Mouse (Mus musculus) ovary, postnatal 10 days (tissue): ENCODE data around the gene Kif16b.

Source experiments
- DNase-seq: peaks from one replicate; pipeline ENCODE4 v3.0.0; 2022; ENCODE audit warnings: low spot score

Kif16b gene

GRCm38 (mm10) chr2:142732370-142732769, 169.0 kb downstream of the Kif16b start:
- DNase-seq: no peak

DNA sequence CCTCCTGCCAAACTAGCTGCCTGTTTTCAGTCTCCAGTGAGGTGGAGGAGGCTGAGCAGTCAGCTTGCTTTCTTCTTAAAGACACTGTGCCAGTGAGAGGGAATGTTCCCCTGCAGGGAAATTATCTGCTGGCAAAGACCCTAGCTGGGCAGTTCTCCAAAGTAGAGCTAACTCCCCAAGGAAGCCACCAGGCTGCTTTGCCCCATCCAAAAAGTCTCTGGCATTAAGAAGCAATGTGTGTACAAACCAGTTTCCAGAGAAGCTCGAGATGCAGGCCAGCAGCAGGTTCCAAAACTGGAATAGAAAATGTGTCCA, 169.6 kb downstream of the Kif16b start:
- peak; percentile 46 for DNase-seq

DNA sequence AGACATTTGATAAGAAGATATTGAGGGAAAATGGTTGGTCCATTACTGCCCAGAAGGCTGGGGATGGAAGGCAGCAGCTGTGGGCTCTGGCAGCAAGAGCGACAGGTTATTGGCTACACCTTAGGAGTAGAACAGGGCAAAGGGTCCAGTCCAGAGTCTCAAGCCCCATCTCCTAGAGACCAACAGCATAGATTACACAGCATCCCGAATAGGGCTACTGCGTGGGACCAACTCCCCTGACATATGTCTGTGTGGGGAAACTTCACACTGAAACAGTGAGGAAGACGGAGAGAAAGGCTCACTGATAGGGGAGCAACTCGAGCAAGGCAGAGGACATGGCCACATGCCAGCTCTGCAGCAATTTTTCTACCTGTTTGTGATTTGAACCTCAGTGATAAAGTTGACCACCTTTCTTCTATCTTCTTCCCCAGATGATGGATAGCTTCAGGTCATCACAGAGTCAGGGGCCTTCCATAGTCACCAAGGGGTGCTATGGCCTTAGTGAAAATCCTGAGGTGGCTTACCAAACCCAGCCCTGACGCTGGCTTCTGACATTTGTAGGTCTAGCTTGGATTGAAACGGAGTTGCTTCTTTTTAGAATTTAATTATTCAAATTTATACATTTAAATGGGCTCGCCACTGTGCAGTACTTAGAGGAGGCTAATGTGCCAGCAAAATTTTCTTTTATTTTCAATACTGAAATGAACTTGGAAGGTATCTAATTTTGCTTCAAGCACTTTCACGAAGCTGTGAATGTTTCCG, 170.1 kb downstream of the Kif16b start:
- no peak for DNase-seq

GRCm38 (mm10) chr2:142724215-142725001, 176.9 kb downstream of the Kif16b start:
- no peak for DNase-seq

GRCm38 (mm10) chr2:142720174-142720573, 181.2 kb downstream of the Kif16b start:
- DNase-seq: no peak

GRCm38 (mm10) chr2:142718998-142719397, 182.3 kb downstream of the Kif16b start:
- DNase-seq: no peak

- no peak for DNase-seq
Measured at GRCm38 (mm10) chr2:142717591-142717990, 183.7 kb downstream of the Kif16b start.

GRCm38 (mm10) chr2:142715912-142716260, 185.4 kb downstream of the Kif16b start:
- DNase-seq: no peak

DNA sequence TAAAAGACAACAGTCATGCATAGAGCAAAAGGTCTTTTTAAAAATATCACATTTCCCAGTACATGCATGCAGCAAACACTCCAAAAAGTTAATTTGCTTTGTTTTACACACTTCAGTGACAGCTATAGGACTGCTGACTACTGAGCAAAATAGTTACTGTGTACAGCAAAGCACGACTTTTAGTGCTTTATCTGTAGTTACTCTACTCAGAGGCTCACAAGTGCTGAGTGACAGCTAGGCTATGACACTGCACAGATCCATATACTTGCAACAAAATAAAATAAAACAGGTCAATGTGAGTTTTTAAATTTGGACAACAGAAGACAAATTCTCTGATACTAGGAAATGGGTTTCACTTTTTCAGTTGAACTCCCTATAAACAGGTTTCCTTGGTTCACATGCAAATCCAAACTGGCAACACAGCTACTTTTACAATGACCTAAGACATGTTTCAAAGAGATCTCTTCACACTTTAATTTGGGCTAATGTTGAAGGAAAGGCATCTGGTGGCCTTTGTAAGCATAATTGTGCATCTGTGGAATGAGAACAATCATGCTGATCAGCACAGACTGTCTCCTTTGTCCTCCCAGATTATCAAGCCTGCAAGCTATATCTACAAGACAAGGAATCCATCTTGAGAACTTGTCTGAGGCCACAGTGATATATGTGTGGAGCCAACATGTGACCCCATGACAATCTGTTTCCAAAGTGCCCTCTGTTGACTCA, 186.0 kb downstream of the Kif16b start:
- no peak for DNase-seq

DNA sequence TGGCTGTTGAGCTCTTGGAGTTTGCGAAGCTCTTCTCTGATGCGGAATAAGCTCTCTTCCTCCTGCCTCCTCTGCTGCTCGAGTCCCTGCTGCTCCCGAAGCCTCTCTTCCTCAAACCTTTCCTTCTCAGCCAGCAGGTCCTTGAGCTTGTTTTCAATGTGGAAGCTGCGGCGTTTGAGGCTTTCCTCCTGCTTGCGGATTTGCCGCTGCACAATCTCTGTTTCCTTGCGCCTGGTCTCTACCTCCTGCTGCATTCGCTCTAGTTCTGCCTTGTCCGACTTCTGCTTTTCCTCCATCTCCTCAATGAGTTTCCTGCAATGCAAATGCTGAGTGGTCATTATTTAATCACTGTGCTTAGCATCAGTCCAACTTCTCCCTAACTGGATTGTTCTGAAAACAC, 188.6 kb downstream of the Kif16b start:
- DNase-seq: no peak

DNA sequence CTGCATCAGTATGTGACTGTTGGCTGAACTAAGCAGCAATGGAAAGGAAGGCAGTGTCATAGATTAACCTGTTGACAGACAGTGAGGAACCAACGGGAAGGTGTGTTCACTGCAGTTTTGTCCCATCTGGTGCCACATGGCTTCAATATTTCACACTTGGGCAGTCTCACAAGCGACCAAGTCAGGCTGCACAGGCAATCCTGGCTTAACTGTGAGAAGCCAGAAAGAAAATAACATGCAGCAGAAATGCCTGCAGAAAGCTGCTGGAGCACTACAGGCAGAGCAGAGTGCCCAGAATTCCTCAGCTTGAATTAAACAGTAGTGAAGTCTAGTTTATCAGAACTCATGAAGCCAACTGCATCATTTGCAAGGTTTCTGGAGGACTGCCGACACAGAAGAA, 192.0 kb downstream of the Kif16b start:
- no peak for DNase-seq

GRCm38 (mm10) chr2:142700689-142701088, 200.6 kb downstream of the Kif16b start:
- no peak for DNase-seq

- DNase-seq: no peak
Measured at GRCm38 (mm10) chr2:142698650-142699049, 202.7 kb downstream of the Kif16b start.

GRCm38 (mm10) chr2:142694936-142695331, 206.4 kb downstream of the Kif16b start:
- DNase-seq: no peak

- no peak for DNase-seq
Measured at GRCm38 (mm10) chr2:142694019-142694935, 207.1 kb downstream of the Kif16b start.

- DNase-seq: no peak
Measured at GRCm38 (mm10) chr2:142693461-142693860, 207.9 kb downstream of the Kif16b start.

DNA sequence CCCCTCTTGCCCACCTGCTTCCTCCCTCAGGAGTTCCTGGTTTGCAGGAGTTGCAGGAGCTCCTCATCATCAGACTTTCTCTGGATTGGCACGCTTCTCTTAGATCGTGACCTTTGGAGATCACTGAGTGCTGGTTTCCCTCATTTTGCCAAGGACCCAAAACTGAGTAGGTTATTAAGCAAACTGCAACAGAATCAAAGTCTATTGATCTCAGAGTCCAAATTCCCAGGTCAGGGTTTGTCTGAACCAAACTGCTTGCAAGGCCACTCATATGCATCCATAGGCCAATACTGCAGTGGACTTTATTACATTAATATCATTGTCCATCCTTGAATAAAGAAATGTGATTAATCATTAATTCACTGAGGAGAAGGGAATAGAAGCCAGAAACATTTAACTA, 211.8 kb downstream of the Kif16b start:
- DNase-seq: no peak

- no peak for DNase-seq
Measured at GRCm38 (mm10) chr2:142687936-142688514, 213.3 kb downstream of the Kif16b start.

DNA sequence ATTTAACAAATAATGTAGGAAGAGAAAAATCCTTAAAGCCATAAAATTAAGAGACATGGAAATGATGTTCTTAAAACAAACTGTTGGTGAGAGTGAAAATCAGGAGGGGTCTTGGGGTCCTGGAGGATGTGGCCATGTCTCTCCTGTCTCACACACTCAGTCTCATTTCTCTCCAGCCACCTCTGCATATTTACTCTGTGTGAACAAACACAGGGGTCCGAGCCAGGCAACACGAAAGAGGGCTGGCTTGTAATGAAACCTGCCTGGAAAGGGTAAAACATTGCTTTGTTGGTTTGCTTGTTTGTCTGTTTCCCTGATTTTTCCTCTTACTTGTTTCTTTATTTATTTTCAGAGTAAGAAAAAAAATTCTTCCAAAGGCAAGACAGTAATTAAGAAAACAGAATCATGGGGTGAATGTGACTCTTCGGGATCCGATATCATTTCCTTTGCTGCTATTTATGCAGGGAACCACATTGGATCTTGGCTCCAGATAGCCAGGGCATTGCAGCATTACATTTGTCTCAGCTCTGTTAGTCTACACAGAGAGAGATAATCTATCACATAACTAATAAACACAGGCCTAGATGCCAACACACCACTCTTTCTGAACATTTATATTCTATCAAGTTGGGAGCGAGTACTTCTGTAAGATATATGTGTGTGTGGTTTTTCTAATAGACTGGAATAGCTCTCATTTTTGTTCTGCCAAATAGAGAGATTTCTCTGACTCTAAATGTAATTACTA, 218.2 kb downstream of the Kif16b start:
- DNase-seq: no peak

DNA sequence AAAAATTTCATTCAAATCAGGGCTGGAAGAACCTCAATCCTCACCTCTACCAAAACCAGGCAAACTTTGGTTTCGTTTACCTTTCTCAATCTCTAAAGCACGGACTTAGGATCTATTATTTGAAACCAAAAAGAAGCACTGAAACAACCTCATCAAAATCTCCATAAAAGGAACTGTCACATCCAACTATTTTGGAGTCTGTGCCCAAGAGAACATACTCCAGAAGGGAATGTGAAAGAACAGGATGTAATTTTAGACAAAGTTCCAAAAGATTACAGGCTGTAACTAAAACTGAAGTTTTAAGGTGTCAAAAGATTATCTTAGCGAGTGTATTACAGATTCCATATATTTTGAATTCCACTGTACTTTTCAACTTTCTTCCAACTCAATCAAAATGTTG, 232.9 kb downstream of the Kif16b start:
- DNase-seq: no peak

DNA sequence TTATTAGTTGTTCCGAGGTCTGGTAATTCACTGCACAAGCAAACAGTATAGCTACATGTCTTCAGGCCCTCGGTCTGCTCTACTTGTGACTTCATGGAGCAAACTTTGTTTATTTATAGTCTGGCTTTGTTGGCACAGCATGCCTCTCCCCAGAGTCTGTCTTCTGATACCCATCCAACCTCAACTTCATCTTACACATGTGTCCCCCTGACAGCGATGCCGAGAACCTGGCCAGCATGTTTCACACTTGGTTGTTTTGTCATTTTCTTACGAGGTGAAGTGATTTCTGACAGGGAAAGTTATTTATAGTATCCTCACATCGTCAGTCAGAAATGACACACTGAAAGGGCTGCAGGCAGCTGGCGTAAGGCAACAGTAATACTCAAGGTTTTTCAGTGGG, 249.7 kb downstream of the Kif16b start:
- no peak for DNase-seq
